Mouse (Mus musculus) lung, embryonic 16.5 days (tissue): ENCODE data around the gene Tead1. TPM values are rescaled to one million over a fixed set of nuclear protein-coding genes. Genes with fewer than 3 reads are reported as not detected.

Source experiments
- microRNA-seq: library from miRNA; unstranded; fragments of <30 nt; microRNA quantifications from one replicate; pipeline ENCODE4, GENCODE M21; 2016
- polyA plus RNA-seq: library from polyadenylated mRNA; unstranded; fragments of >200 nt; fragmentation: Nextera tagmentation; extraction: Ambion mirVana; gene quantifications from 2 replicates; pipeline ENCODE4 v1.2.1, GENCODE M21; 2015

The Tead1 gene
- polyA plus RNA-seq, 1 experiment from 2014 or later, result 20.1 TPM

Small RNA genes within 50 kb of the gene (microRNA-seq; reads per million reads assigned to microRNA genes)
- not detected for gene Gm44462
